Mouse (Mus musculus) brain, embryonic 14.5 days (tissue): ENCODE measurements around the gene Abi1.

Experiments used
- CTCF ChIP-seq: fragments of 200-500 bp; IDR thresholded peaks from 2 replicates; pipeline ENCODE4 v1.5.1; 2012; ENCODE audit warnings: inconsistent platforms, mild to moderate bottlenecking, moderate library complexity, borderline replicate concordance; ENCODE audit not compliant: insufficient read depth, insufficient read length; ENCODE audit errors: extremely low read depth
- POLR2A ChIP-seq: fragments of 200-500 bp; IDR thresholded peaks from 2 replicates; pipeline ENCODE4 v1.6.1; 2012; ENCODE audit warnings: mild to moderate bottlenecking, inconsistent platforms, borderline replicate concordance; ENCODE audit not compliant: poor library complexity, insufficient read depth, insufficient read length, severe bottlenecking; ENCODE audit errors: extremely low read depth

GRCm38 (mm10) chr2:23068370-23068737 is 28.3 kb upstream of the Abi1 start:
- no peak for TF ChIP-seq CTCF
- TF ChIP-seq POLR2A, result no peak
